Mouse (Mus musculus) embryonic facial prominence, embryonic 10.5 days (tissue): ENCODE data around the gene Arid4a. TPM values are rescaled to one million over a fixed set of nuclear protein-coding genes. Genes with fewer than 3 reads are reported as not detected.

Source experiments
- DNase-seq: peaks from one replicate; pipeline ENCODE4 v3.0.0-alpha.2; 2017; ENCODE audit warnings: low spot score
- H3K27ac ChIP-seq: fragments of 300-500 bp; sonication (generic); replicated peaks from 2 replicates; pipeline ENCODE4 v1.5.1; 2016; ENCODE audit warnings: mild to moderate bottlenecking
- H3K27me3 ChIP-seq: fragments of 300-500 bp; sonication (generic); replicated peaks from 2 replicates; pipeline ENCODE4 v1.6.1; 2016; ENCODE audit warnings: low read depth, mild to moderate bottlenecking; ENCODE audit not compliant: poor library complexity, severe bottlenecking
- H3K36me3 ChIP-seq: fragments of 300-500 bp; sonication (generic); replicated peaks from 2 replicates; pipeline ENCODE4 v1.6.1; 2016; ENCODE audit warnings: mild to moderate bottlenecking, moderate library complexity
- H3K4me1 ChIP-seq: fragments of 300-500 bp; sonication (generic); 2 replicates; pipeline ENCODE4 v1.6.1; 2016
- H3K4me3 ChIP-seq: fragments of 300-500 bp; sonication (generic); 2 replicates; pipeline ENCODE4 v1.5.1; 2016; ENCODE audit warnings: mild to moderate bottlenecking, moderate library complexity
- H3K9me3 ChIP-seq: fragments of 300-500 bp; sonication (generic); 2 replicates; pipeline ENCODE4 v1.6.1; 2016; ENCODE audit warnings: mild to moderate bottlenecking
- WGBS: fragments of 180-500 bp; shearing (Covaris S2); methylation state at CpG from one replicate; pipeline ENCODE4 v1.1.7; 2016; 5-methylcytosine and 5-hydroxymethylcytosine counted together
- polyA plus RNA-seq: library from polyadenylated mRNA; unstranded; fragments of >200 nt; fragmentation: Nextera tagmentation; extraction: Ambion mirVana; gene quantifications from 2 replicates; pipeline ENCODE4 v1.2.1, GENCODE M21; 2016

Arid4a gene
- polyA plus RNA-seq, 1 experiment from 2014 or later: 26.6 TPM

- no peaks in the 10 kb centered on the region for H3K9me3 ChIP-seq
- no peaks in the 10 kb centered on the region for H3K4me1 ChIP-seq
- no peak for DNase-seq
- no peak overlapping the region for H3K4me3 ChIP-seq
- 90% methylated on average over 5 of the region's 5 CpGs for WGBS
- peaks cover 83% of the 10 kb centered on the region for H3K36me3 ChIP-seq
- H3K27me3 ChIP-seq: no peaks in the 10 kb centered on the region
- H3K27ac ChIP-seq: no peak overlapping the region
Observed at GRCm38 (mm10) chr12:70997225-70997624, 18.6 kb upstream of the Arid4a start.

- DNase-seq: no peak
- Histone ChIP-seq H3K36me3 (peaks cover 79% of the 10 kb centered on the region), H3K9me3 (no peaks in the 10 kb centered on the region), H3K27ac (no peak overlapping the region), H3K4me1 (no peaks in the 10 kb centered on the region), H3K27me3 (no peaks in the 10 kb centered on the region), H3K4me3 (no peak overlapping the region)
- 75% methylated on average over 5 of the region's 5 CpGs for WGBS
Observed at GRCm38 (mm10) chr12:70999423-70999903, 16.3 kb upstream of the Arid4a start.

GRCm38 (mm10) chr12:71000344-71000743, 15.4 kb upstream of the Arid4a start:
- WGBS: 82% methylated on average over 1 of the region's 1 CpGs
- Histone ChIP-seq H3K36me3 (peaks cover 79% of the 10 kb centered on the region), H3K4me3 (no peak overlapping the region), H3K9me3 (no peaks in the 10 kb centered on the region), H3K27me3 (no peaks in the 10 kb centered on the region), H3K27ac (no peak overlapping the region), H3K4me1 (no peaks in the 10 kb centered on the region)
- no peak for DNase-seq

GRCm38 (mm10) chr12:71001456-71001855, 14.3 kb upstream of the Arid4a start:
- no peaks in the 10 kb centered on the region for H3K9me3 ChIP-seq
- DNase-seq: no peak
- H3K36me3 ChIP-seq: peaks cover 79% of the 10 kb centered on the region
- no peak overlapping the region for H3K4me3 ChIP-seq
- 81% methylated on average over 6 of the region's 6 CpGs for WGBS
- H3K27ac ChIP-seq: no peak overlapping the region
- H3K4me1 ChIP-seq: no peaks in the 10 kb centered on the region
- H3K27me3 ChIP-seq: no peaks in the 10 kb centered on the region

GRCm38 (mm10) chr12:71003760-71004426, 11.9 kb upstream of the Arid4a start:
- H3K27me3 ChIP-seq: no peaks in the 10 kb centered on the region
- no peaks in the 10 kb centered on the region for H3K4me1 ChIP-seq
- H3K9me3 ChIP-seq: no peaks in the 10 kb centered on the region
- no peak for DNase-seq
- no peak overlapping the region for H3K27ac ChIP-seq
- peaks cover 80% of the 10 kb centered on the region for H3K36me3 ChIP-seq
- WGBS: 89% methylated on average over 6 of the region's 6 CpGs
- no peak overlapping the region for H3K4me3 ChIP-seq

GRCm38 (mm10) chr12:71006141-71006540, 9.6 kb upstream of the Arid4a start:
- Histone ChIP-seq H3K4me3 (no peak overlapping the region), H3K27me3 (no peaks in the 10 kb centered on the region), H3K36me3 (peaks cover 85% of the 10 kb centered on the region), H3K9me3 (no peaks in the 10 kb centered on the region), H3K27ac (no peak overlapping the region), H3K4me1 (no peaks in the 10 kb centered on the region)
- DNase-seq: no peak
- WGBS: 94% methylated on average over 6 of the region's 6 CpGs

- no peak for DNase-seq
- peaks cover 85% of the 10 kb centered on the region for H3K36me3 ChIP-seq
- H3K9me3 ChIP-seq: no peaks in the 10 kb centered on the region
- no peaks in the 10 kb centered on the region; the same call in 1 of the 2 replicates for H3K4me1 ChIP-seq
- 88% methylated on average over 7 of the region's 7 CpGs for WGBS
- H3K27ac ChIP-seq: no peak overlapping the region
- no peaks in the 10 kb centered on the region for H3K27me3 ChIP-seq
- no peak overlapping the region for H3K4me3 ChIP-seq
Observed at GRCm38 (mm10) chr12:71006901-71007300, 8.9 kb upstream of the Arid4a start.

GRCm38 (mm10) chr12:71009769-71010168, 6.0 kb upstream of the Arid4a start:
- Histone ChIP-seq H3K4me1 (peaks cover 14% of the 10 kb centered on the region), H3K36me3 (peaks cover 78% of the 10 kb centered on the region), H3K9me3 (no peaks in the 10 kb centered on the region), H3K27ac (no peak overlapping the region), H3K27me3 (no peaks in the 10 kb centered on the region), H3K4me3 (no peak overlapping the region)
- 56% methylated on average over 4 of the region's 4 CpGs for whole genome bisulfite sequencing
- DNase-seq: no peak

GRCm38 (mm10) chr12:71014845-71015362, 886 bp upstream of the Arid4a start:
- no peak for DNase-seq
- Histone ChIP-seq H3K4me1 (peaks cover 22% of the 10 kb centered on the region), H3K9me3 (no peaks in the 10 kb centered on the region), H3K4me3 (peak overlapping the region; percentile 98), H3K27me3 (no peaks in the 10 kb centered on the region), H3K36me3 (peaks cover 35% of the 10 kb centered on the region), H3K27ac (peak overlapping the region; percentile 97)
- WGBS: 1% methylated on average over 32 of the region's 32 CpGs

GRCm38 (mm10) chr12:71016211-71016502, 367 bp downstream of the Arid4a start:
- under 1% methylated on average over 33 of the region's 33 CpGs for WGBS
- H3K36me3 ChIP-seq: peaks cover 41% of the 10 kb centered on the region
- DNase-seq: no peak
- peaks cover 22% of the 10 kb centered on the region for H3K4me1 ChIP-seq
- no peaks in the 10 kb centered on the region for H3K27me3 ChIP-seq
- no peaks in the 10 kb centered on the region for H3K9me3 ChIP-seq
- peak overlapping the region; percentile 93 for H3K27ac ChIP-seq
- H3K4me3 ChIP-seq: peak overlapping the region; percentile 98

- peak; percentile 67 for DNase-seq
- Histone ChIP-seq H3K9me3 (no peaks in the 10 kb centered on the region), H3K4me3 (peak overlapping the region; percentile 98), H3K4me1 (peaks cover 22% of the 10 kb centered on the region), H3K27ac (peak overlapping the region; percentile 93), H3K36me3 (peaks cover 44% of the 10 kb centered on the region), H3K27me3 (no peaks in the 10 kb centered on the region)
- under 1% methylated on average over 78 of the region's 82 CpGs for WGBS
Observed at GRCm38 (mm10) chr12:71016503-71017241, 882 bp downstream of the Arid4a start.

- peak overlapping the region; percentile 93 for H3K27ac ChIP-seq
- peak overlapping the region; percentile 98 for H3K4me3 ChIP-seq
- no peaks in the 10 kb centered on the region for H3K27me3 ChIP-seq
- WGBS: 30% methylated on average over 5 of the region's 5 CpGs
- H3K9me3 ChIP-seq: no peaks in the 10 kb centered on the region
- peaks cover 44% of the 10 kb centered on the region for H3K36me3 ChIP-seq
- peaks cover 22% of the 10 kb centered on the region for H3K4me1 ChIP-seq
- no peak for DNase-seq
Observed at GRCm38 (mm10) chr12:71017242-71017571, 1.4 kb downstream of the Arid4a start.

GRCm38 (mm10) chr12:71017827-71018226, 2.0 kb downstream of the Arid4a start:
- H3K4me3 ChIP-seq: peak overlapping the region; percentile 98; the same call in 1 of the 2 replicates

More at GRCm38 (mm10) chr12:71017827-71018226, 2.0 kb downstream of the Arid4a start:
- peaks cover 21% of the 10 kb centered on the region for H3K4me1 ChIP-seq
- no peaks in the 10 kb centered on the region for H3K9me3 ChIP-seq
- no peak for DNase-seq
- no peak overlapping the region for H3K27ac ChIP-seq
- 88% methylated on average over 10 of the region's 10 CpGs for WGBS
- H3K27me3 ChIP-seq: no peaks in the 10 kb centered on the region
- H3K36me3 ChIP-seq: peaks cover 44% of the 10 kb centered on the region
